Mouse (Mus musculus) cortical plate, adult 2 months (tissue): Measurements from ENCODE around the gene Usp47.
A peak's percentile ranks its signal among the peaks of the same experiment; 100 is the strongest.

Source experiments
- CTCF ChIP-seq: fragments of 200-500 bp; IDR thresholded peaks from 2 replicates; pipeline ENCODE4 v1.5.1; 2011; ENCODE audit warnings: mild to moderate bottlenecking, control low read depth, low read length; ENCODE audit not compliant: insufficient read depth; ENCODE audit errors: extremely low read depth
- POLR2A ChIP-seq: fragments of 200-500 bp; IDR thresholded peaks from 2 replicates; pipeline ENCODE4 v1.6.1; 2011; ENCODE audit warnings: mild to moderate bottlenecking, low read length, control low read depth; ENCODE audit not compliant: insufficient read depth; ENCODE audit errors: extremely low read depth

DNA sequence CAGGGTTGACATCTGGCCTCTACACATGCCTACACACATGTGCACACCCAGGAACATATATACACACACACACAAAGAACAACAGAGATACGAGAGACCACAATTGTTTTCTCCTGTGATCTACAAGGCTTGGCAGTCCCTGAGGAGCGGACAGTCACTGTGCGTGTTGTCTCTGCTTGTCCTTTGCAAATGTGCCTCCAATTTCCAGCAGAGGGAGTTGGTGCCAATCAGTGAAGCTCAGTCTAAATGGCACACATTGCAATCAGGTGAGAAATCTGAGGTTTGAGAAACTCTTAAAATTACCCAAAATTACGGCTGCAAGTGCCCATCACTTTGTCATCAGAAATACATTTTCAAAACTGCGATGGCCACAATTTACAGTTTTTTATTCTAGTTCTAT lies 110.0 kb downstream of the Usp47 start:
- no peak for TF ChIP-seq POLR2A
- TF ChIP-seq CTCF = peak; percentile 28; the same call in 1 of the 2 replicates
